Mouse (Mus musculus): Measurements from ENCODE around the gene Etl4.

Gene Etl4

DNA sequence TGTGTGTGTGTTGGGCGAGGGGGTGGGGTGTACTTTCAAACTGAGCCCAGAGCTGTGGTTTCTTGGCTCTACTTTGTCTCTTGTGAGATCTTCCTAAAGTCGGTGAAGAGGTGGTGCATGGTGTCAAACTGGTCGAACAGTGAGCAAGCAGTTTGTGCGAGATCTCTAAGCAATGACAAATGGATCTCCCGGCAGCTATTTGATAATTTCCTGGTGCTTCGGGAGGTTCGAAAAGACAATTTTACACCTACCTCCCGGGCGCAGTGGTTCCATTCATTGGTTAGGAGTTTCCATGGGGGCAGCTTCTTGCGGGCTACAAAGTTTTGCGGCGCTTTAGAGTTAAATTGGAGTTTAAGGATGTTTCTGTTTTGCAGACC is 610.5 kb downstream of the Etl4 start:
- no peak for DNase-seq (ENCODE audit: low read depth, low spot score)

DNA sequence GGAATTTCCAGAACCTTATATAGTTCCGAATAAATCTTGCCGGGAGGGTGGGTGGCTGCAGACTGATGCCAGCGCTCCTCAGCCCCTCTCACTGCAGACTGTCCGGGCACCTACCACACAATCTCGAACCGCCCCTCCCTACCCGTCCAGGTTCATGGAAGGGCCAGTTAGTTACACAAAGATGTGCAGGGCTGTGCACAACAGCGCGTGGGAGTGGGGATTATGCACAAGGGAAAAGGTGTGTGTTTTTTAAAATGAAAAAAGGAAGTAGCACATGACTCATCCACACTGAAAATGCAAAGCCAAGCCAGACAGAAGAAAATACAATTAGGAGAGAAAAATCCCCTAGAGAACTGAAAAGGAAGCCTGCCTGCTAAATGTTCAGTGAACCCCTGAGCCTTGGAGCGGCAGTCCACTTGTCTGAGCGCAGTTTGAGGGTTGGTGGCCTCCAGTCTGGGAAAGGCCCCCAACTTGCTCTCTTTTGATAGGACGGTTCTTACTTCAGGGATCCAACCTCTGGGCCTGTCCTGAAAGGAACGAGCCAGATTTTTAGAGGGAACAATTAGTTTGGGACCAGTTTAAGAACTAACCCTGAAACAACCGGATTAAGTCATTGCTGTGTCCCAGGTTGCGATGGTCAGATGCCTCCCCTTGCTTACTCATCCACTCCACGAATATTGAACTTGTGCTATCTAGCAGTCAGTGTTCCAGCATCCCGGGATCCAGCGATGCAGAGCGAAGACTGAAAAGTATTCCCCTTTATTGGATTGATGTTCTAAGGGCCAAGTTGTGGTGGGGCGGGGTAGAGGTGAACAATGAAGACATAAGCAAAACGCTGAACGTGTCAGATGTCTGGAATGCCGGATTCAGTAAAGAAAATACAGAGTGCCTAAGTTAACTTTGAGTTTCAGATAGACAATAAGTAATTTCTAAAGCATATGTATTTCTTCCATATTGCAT is 611.3 kb downstream of the Etl4 start:
- no peak for DNase-seq (ENCODE audit: low read depth, low spot score)

DNA sequence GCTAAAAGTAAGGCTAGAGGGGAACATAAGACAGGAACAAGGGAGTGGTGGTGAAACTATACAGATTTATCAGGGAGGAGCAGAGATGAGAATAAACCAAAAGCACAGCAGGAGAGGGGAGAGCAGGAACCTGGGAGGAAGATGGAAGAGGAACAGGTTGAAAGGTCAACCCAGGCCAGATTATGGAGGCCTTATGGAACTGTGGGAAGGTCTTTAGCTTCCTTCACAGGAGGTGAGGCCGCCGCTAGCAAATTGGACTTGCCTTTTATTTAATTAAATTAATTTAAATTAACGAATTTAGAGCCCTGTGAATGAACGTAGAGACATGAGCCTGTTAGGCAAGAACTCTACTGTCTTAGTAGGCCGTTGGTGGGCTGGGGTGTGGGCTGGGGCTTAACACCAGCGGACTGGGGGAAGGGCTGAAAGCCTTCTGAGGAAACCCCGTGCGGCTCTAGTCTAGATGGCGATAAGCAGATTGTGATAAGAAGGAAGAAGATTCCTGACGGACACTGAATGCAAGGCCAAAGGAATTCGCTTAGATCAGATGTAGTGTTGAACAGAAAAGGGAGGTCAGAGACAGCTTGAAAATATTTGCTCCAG is 612.2 kb downstream of the Etl4 start:
- no peak for DNase-seq (ENCODE audit: low read depth, low spot score)

DNA sequence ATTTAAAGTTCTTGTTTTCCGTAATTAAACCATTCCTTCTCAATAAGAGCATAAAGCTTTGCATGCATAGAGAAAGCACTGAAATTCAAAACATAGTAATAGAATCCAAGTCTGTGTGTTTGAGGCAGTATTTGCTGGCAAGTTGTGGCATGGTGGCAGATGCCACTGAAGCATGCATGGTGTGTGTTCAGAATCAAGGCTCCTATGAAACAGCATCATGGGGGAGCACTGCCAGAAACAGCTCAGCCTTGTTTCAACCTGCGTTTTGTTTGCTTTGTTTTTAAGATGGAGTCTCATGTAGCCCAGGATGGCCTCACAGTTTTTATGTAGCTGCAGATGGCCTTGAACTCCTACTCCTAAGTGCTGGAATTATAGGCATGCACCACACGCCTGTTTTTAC is 614.1 kb downstream of the Etl4 start:
- DNase-seq (ENCODE audit: low read depth, low spot score) = no peak

DNA sequence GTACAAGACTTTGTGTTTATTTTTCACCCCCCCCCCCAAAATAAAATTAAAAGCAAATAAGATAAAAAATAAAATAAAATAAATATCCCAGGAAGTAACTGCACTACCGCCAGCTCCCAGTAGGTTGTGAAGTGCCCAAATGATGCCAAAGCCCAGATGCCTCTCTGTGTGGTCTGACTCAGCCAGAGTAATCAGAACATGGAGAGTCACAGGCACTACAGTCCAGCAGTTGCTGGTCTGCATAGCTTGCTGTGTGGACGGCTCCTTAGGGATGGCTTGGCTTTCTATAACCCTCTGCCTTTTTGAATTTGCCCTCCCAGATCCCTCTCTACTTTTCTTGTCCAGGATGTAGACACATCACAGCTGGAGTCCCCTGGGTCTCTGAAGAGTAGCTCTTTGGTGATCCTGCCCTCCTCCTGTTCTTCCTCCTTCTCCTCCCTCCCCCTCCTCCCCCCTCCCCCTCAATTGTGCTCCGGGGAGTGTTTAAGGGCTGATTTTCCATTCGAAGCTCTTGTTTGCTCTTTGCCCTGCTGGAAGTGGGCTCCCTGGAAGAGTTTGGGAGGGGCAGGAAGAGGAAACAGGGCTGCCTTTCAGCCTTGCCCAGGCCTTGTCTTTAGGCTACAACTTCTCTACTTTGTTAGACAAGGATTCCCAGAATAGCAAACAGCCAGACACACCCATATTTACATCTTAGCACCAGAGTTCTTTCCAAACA is 616.5 kb downstream of the Etl4 start:
- DNase-seq (ENCODE audit: low read depth, low spot score) = peak; percentile 4

DNA sequence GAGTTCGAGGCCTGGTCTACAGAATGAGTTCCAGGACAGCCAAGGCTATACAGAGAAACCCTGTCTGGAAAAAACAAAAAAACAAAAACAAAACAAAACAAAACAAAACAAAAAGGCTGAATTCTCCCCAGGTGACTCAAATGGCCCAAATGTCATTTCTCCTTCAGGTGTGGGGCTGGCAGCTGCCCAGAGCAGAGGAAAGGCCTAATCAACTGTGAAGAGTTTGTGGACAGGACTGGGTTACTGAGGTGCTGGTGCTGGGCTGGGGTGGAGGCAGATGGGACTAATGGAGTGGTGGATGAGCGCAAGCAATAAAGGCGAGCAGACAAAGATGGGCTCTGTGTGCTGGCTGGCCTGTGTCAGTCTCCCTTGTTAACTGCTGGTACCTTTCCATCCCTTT is 617.3 kb downstream of the Etl4 start:
- no peak for DNase-seq (ENCODE audit: low read depth, low spot score)

DNA sequence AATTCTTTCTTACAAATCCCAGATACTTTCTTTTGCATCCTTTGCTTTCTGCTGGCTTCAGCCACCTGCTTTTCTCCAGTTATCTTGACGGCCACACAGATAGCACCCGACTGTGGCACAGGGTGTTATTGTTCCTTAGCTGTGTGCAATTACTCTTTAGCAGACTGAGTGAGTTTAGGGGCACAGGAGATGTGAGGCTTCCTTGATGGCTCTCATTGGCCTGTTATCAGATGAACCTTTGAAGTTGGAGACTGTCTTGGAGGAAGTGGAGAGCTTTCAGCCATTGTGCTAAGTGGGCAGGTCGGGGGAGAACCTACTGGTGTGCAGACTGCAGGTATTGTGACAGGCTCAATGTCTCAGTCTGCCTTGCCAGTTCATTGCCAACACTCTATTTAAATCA is 623.0 kb downstream of the Etl4 start:
- no peak for DNase-seq (ENCODE audit: low read depth, low spot score)

DNA sequence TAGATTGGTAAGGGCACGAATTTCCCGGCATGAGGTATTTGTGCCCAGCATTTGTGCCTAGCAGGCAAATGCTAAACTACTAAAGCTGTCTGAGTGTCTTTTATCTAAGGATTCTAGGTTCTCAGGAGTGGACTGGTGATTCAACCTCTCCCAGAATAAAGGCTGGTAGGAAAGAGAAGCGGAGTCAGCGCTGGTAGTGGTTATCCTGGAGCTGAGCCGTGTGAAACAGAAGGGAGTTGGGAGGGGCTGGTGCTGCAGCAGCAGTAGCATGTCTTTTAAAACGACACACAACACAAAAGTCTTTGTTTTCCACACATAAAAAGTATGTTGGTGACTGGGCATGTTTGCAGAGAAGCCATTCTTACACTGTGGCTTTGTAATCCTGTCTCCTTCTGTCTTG is 628.2 kb downstream of the Etl4 start:
- DNase-seq (ENCODE audit: low read depth, low spot score) = no peak

DNA sequence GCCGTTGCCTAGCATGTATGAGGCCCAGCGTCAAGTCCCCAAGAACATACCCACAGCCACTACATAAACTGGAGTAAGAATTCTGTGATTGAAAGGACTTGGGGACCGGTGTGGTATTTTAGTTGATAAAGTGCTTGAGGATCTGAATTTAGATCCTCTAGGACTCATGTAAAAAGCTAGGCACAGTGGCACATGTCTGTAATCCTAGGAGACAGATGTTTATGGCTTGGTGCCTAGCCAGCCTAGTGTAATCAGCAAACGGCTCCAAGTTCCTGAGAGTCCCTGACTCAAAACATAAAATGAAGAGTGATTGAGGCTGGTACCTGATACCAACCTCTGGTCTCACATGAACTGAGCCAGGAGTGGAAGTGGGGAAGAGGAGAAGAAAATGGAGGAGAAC is 629.3 kb downstream of the Etl4 start:
- DNase-seq (ENCODE audit: low read depth, low spot score) = no peak

DNA sequence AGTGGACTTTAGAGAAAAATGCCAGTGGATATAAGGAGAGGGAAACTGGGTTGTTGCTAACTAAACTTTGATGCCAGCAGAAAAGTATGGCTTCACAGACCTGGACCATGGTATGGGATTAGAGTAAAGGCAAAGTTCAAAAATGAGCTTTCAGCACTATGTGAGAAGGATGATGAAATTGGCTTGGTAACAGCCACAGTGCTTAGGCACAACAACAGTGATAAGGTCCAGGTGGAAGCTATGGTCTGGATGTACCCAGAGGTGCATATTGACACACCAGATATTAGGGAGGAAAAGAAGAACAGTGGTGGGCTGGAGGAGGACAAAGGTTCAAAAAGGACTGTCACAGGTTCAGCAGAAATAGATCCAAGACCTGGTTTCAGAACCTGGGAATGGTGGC is 631.7 kb downstream of the Etl4 start:
- DNase-seq (ENCODE audit: low read depth, low spot score) = no peak

DNA sequence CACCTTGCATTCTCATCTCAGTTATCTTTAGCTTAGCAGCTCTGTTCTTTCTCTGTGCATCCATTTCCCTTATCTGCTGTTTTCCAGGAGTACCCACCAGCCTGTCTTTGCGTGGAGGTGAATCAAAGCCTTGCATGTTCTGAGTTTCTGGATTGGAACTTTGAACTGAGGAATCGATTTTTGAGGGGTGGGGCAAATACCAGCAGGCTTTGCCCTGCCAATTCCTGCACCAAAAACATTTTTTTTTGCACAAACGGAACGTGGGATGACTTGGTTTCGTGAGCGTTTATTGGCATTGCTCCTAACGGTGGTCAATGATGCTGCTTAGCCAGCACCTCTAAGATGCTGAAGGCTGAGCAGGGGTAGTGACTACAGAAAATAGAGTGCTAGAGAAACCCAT is 632.7 kb downstream of the Etl4 start:
- DNase-seq (ENCODE audit: low read depth, low spot score) = no peak

DNA sequence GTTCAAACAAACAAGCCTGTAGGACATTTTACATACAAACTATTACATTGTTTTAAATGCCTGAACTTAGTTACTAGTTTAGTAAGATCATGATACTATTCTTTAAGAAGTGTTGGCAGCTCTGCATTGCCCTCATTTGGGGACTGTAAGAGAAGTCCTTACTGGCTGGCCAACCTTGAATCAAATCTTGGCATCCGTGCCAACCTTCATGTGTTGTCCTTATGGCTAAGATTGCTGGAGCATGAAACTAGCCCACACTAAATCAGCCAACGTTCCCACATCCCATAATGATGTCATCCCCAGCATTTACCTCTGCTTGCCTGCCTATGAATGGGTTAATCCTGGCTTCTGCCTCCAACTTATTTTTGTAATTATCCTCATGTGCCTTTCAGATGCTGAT is 636.0 kb downstream of the Etl4 start:
- DNase-seq (ENCODE audit: low read depth, low spot score) = no peak

DNA sequence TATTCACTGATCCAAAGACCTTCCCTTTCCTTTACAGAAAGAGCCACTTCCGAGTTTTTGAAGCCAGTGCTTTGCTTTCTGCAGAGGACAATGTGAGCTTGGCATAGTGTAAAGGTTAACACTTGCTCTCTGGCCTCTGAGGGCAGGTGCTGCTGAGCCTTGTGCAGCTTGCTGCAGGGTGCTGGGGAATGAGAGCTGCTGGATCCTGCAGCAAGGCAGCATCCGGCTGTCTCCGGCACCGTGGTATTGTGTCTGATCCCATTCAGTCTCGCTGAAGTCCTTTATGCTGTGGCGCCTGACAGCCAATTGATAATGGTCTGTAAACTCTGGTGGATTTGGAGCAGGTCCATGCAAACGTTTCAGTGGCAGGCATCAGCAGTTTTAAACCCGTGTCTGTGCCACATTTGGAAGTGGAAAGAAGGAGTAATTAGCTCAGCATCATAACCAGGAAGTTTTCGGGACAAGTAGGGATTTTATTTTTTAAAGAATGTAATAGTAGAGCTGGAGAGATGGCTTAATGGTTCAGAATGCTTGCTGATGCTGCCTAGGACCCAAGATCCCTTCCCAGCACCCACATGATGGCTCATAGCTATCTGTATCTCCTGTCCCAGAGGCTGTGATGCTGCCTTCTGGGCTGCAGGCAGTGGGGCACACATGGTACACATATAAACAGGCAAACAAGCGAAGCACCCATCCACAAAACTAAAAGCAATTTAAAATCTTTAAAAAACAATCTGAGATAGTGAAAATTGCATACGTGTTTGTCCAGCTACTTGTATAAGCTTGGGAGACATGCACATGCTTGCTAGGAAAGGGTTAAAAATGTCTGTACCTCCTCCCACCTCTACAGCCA is 637.1 kb downstream of the Etl4 start:
- no peak for DNase-seq (ENCODE audit: low read depth, low spot score)

DNA sequence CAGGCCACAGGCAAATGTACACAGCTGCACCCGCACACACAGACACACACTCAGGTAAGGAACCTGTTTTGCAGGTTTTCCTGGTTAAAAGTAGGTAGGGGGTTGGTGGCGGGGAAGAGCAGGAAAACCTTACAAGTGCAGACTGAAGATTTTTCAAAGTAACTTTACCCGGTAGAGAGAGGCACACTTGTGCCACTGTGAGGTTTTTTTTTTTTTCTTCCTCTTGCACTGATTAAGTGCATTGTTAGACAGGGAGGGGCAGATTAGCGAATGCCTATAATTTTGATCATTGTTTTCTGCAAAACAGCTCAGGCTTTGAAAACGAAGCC is 637.7 kb downstream of the Etl4 start:
- no peak for DNase-seq (ENCODE audit: low read depth, low spot score)

DNA sequence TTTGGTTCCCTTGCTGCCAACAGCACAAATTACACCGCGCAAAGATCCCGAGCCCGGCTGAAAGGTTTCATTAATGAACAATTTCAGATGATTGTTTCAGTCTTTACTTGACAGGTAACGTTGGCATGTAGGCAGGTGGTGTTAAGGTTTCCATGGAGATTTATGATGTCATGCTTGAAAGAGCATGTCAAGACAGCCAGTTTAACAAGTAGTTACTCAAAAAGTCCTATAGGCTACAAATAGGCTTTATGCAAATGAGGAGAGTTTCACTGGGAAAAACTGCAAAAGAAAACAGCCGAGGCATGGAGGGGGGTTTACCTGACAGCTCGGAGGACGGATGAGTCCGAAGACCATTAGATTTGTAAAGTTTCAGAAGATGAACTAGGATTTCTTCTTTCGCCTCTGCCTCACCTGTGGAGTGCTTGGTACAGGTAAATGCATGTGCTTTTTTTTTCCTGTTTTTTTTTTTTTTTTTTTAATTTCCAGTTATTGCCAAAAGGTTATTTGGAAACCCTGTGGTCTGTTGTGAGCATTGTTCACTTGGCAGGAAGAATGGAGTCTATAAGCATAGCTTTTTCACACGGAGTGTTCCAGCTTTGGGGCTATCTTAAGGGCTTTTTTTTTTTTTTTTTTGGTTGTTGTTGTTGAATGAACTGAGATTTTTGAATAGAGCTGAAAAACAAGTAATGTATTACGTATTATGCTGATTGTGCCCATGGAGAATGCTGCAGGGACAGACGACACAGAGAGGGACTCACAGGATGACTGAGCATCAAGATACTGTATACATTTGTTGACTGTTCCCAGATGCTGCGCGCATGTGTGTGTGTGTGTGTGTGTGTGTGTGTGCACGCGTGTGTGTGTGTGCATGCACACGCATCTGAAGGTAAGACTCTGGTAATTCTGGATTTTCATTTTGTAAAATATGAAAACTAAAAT is 638.4 kb downstream of the Etl4 start:
- DNase-seq (ENCODE audit: low read depth, low spot score) = no peak

DNA sequence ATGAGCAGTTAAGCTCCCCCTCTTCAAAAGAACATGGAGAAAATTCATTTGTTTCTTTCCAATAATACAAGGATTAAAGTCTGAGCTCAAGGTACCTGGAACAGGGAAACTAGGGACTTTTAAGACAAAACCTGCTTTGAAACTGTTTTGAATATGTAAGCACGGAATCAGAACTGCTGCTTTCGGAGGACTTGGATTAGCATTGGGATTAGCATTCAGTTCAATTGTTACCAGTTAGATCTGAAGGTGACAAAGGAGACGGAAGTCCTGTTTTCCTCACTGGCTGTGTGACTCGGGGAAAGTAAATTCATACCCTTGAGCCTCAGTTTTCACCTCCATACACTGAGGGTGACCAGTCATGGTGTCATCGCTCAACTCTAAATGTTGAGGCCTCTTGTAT is 639.5 kb downstream of the Etl4 start:
- no peak for DNase-seq (ENCODE audit: low read depth, low spot score)

DNA sequence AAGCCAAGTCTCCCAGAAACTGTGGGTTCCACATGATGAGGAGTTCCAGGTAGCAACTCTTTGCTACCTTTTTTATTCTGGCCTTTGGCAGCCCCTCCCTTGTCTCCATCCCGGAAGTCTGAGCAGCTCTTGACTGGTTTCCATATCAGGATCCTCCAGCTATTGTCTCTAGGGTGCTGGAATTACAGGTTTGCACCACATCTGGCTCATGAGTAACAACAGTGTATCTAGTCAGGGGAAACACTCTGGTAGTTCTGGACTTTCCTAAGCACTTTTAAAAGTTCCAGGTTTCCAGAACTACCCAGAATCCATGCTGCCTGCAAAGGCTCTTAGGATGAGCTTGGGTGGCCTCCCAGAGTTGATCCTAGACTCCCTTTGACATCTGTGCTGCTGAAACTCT is 640.4 kb downstream of the Etl4 start:
- no peak for DNase-seq (ENCODE audit: low read depth, low spot score)

DNA sequence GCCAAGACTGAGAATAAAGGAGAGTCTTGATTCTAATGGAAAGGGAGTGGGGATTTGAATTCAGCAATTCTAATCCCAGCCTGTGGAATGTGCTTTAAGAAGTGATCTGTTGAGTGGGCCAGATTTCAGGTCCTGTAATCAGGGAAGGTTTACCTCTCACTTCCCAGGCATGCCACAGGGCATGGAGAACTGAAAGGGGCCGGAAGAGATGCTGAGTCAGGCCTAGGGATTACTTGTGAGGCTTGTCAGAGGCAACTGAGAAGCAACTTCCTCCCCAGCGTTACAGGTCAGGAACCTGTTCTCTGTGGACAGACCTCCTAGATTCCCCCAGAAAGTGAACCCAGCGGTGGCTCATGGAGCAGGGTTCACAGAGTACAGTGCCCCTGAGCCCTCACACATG is 646.1 kb downstream of the Etl4 start:
- DNase-seq (ENCODE audit: low read depth, low spot score) = no peak

DNA sequence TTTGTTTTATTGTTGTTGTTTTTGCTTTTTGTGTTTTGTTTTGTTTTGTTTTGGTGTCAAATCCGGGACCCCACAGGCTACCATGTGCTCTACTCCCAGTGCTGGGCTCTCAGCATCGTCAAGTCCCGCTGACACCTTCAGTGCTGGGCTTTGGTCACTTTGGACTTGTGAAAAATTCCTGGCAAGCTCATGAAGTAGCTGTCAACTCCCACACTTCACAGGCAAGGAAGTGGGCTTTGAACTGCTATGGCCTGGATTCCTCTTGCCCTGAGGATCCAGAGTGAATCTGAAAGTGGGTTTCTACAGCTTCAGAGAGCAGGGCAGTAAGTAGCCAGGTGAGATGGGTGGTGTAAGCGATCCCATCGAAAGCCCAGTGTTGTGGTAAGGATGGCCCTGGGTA is 649.5 kb downstream of the Etl4 start:
- no peak for DNase-seq (ENCODE audit: low read depth, low spot score)

DNA sequence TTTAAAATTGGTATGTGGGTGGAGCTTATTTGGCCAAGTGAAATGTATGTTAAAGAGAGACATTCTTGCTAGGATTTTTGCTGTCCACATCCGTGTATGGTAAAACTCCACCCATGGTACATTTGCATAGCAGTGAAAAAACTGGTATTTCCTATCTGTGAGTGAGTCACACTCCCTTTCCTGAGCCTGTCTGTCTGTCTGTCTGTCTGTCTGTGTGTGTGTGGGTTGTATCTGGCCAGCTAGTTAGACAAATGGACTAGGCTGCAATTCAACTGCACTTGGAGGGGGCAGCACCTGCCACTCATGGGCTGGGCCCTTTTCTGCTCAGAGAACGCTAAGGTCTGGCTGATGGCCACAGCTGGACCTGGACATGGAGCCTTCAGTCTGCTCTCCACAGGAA is 650.1 kb downstream of the Etl4 start:
- no peak for DNase-seq (ENCODE audit: low read depth, low spot score)

DNA sequence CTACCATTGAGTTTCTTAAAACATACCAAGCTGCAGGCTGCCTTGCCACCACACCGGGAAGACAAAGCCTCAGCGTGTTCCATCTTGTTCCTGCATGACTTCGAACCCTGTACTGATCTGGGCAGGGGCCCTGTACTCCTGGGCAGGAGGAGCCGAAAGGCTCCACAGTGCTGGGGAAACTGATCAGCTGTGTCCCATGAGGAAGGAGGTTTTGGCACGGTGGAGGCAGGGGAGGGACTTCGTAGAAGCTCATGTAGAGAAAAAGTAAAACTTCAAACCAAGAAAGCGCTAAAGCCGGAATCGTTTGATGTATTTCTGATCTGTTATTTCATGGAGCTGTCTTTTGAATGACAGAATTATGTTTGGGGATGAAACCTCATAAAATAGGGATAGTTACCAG is 651.0 kb downstream of the Etl4 start:
- no peak for DNase-seq (ENCODE audit: low read depth, low spot score)
